Mouse (Mus musculus) forelimb bud, embryonic 11.5 days (tissue): ENCODE data around the gene Rnf150.

Experiments used
- DNase-seq: peaks from one replicate; pipeline ENCODE4 v3.0.0-alpha.2; 2012; ENCODE audit warnings: low read depth, low spot score

Rnf150 gene

GRCm38 (mm10) chr8:82943223-82944006 lies 80.3 kb downstream of the Rnf150 start:
- peak; percentile 31 for DNase-seq

- no peak for DNase-seq
Observed at GRCm38 (mm10) chr8:82945867-82946266, 82.7 kb downstream of the Rnf150 start.

GRCm38 (mm10) chr8:82946658-82947057 lies 83.5 kb downstream of the Rnf150 start:
- peak; percentile 62 for DNase-seq

GRCm38 (mm10) chr8:82955162-82955754 lies 92.1 kb downstream of the Rnf150 start:
- DNase-seq = no peak

- no peak for DNase-seq
Observed at GRCm38 (mm10) chr8:82959491-82959890, 96.3 kb downstream of the Rnf150 start.

- no peak for DNase-seq
Observed at GRCm38 (mm10) chr8:82959980-82960610, 96.9 kb downstream of the Rnf150 start.

- no peak for DNase-seq
Observed at GRCm38 (mm10) chr8:82964537-82964936, 101.4 kb downstream of the Rnf150 start.

GRCm38 (mm10) chr8:82967879-82968678 lies 104.9 kb downstream of the Rnf150 start:
- DNase-seq = no peak

GRCm38 (mm10) chr8:82969967-82970366 lies 106.8 kb downstream of the Rnf150 start:
- peak; percentile 67 for DNase-seq

GRCm38 (mm10) chr8:82972812-82973211 lies 109.7 kb downstream of the Rnf150 start:
- DNase-seq = no peak

GRCm38 (mm10) chr8:82973331-82973730 lies 110.2 kb downstream of the Rnf150 start:
- no peak for DNase-seq

- DNase-seq = no peak
Observed at GRCm38 (mm10) chr8:82981244-82981855, 118.2 kb downstream of the Rnf150 start.

GRCm38 (mm10) chr8:82982873-82983272 lies 119.7 kb downstream of the Rnf150 start:
- no peak for DNase-seq

GRCm38 (mm10) chr8:82983301-82983700 lies 120.1 kb downstream of the Rnf150 start:
- DNase-seq = no peak

- no peak for DNase-seq
Observed at GRCm38 (mm10) chr8:82992093-82992492, 128.9 kb downstream of the Rnf150 start.

GRCm38 (mm10) chr8:82995727-82996438 lies 132.7 kb downstream of the Rnf150 start:
- DNase-seq = no peak

- DNase-seq = no peak
Observed at GRCm38 (mm10) chr8:82996843-82997242, 133.7 kb downstream of the Rnf150 start.

GRCm38 (mm10) chr8:82998778-82999177 lies 135.6 kb downstream of the Rnf150 start:
- no peak for DNase-seq

GRCm38 (mm10) chr8:83003187-83003586 lies 140.0 kb downstream of the Rnf150 start:
- DNase-seq = no peak

GRCm38 (mm10) chr8:83009481-83009880 lies 146.3 kb downstream of the Rnf150 start:
- DNase-seq = no peak

- no peak for DNase-seq
Observed at GRCm38 (mm10) chr8:83011286-83011685, 148.1 kb downstream of the Rnf150 start.
